Mouse (Mus musculus) myocyte (in vitro differentiated cells): ENCODE results near the gene Smok3b. TPM values are rescaled to one million over a fixed set of nuclear protein-coding genes. Genes with fewer than 3 reads are reported as not detected.
A peak's percentile ranks its signal among the peaks of the same experiment; 100 is the strongest.

ENCODE experiments used
- H3K27me3 ChIP-seq: one replicate; pipeline ENCODE4 v1.6.1; 2011; ENCODE audit not compliant: control insufficient read depth, insufficient read depth, insufficient read length
- H3K36me3 ChIP-seq: one replicate; pipeline ENCODE4 v1.6.1; 2011; ENCODE audit not compliant: control insufficient read depth, insufficient read depth
- H3K4me2 ChIP-seq: one replicate; pipeline ENCODE4 v1.6.1; 2011; ENCODE audit warnings: low read depth, control low read depth
- H3K4me3 ChIP-seq: one replicate; pipeline ENCODE4 v1.5.1; 2011; ENCODE audit warnings: mild to moderate bottlenecking, control low read depth, moderate library complexity
- H3K79me2 ChIP-seq: one replicate; pipeline ENCODE4 v1.6.1; 2011; ENCODE audit not compliant: control insufficient read depth, insufficient read depth
- H3ac ChIP-seq: one replicate; pipeline ENCODE4 v1.6.1; 2011; ENCODE audit not compliant: control insufficient read depth, insufficient read length
- CEBPB ChIP-seq: IDR thresholded peaks from 2 replicates; pipeline ENCODE4 v1.6.1; 2011; ENCODE audit warnings: mild to moderate bottlenecking, moderate library complexity; ENCODE audit not compliant: poor library complexity, insufficient read depth, severe bottlenecking
- E2F4 ChIP-seq: IDR thresholded peaks from one replicate; pipeline ENCODE4 v1.6.1; 2011; ENCODE audit warnings: mild to moderate bottlenecking, control low read depth, moderate library complexity; ENCODE audit not compliant: insufficient read depth
- MAX ChIP-seq: IDR thresholded peaks from one replicate; pipeline ENCODE4 v1.6.1; 2011; ENCODE audit warnings: low read depth, mild to moderate bottlenecking, control low read depth
- MYOD1 ChIP-seq, 3 experiments: IDR thresholded peaks; one replicate each; pipeline ENCODE4 v1.6.1; 2011; ENCODE audit warnings: control low read depth in 2 of 3, low read depth in 2 of 3, mild to moderate bottlenecking in 2 of 3, moderate library complexity in 1 of 3; ENCODE audit not compliant: insufficient read length in 2 of 3, control insufficient read depth in 1 of 3
- MYOG ChIP-seq, 3 experiments: IDR thresholded peaks; one replicate each; pipeline ENCODE4 v1.6.1; 2011; ENCODE audit warnings: control low read depth in 2 of 3, low read depth in 2 of 3, mild to moderate bottlenecking in 2 of 3; ENCODE audit not compliant: insufficient read length in 2 of 3, control insufficient read depth in 1 of 3, insufficient read depth in 1 of 3
- POLR2A ChIP-seq: IDR thresholded peaks from one replicate; pipeline ENCODE4 v1.6.1; 2011; ENCODE audit warnings: low read depth, mild to moderate bottlenecking, control low read depth, moderate library complexity; ENCODE audit not compliant: insufficient read length
- POLR2AphosphoS2 ChIP-seq: IDR thresholded peaks from one replicate; pipeline ENCODE4 v1.6.1; 2011; ENCODE audit warnings: low read depth, control low read depth; ENCODE audit not compliant: insufficient read length
- REST ChIP-seq: IDR thresholded peaks from one replicate; pipeline ENCODE4 v1.6.1; 2011; ENCODE audit warnings: mild to moderate bottlenecking, control low read depth, moderate library complexity; ENCODE audit not compliant: insufficient read depth, insufficient read length
- SRF ChIP-seq: IDR thresholded peaks from one replicate; pipeline ENCODE4 v1.6.1; 2011; ENCODE audit warnings: low read depth; ENCODE audit not compliant: control insufficient read depth, insufficient read length
- TCF12 ChIP-seq: IDR thresholded peaks from one replicate; pipeline ENCODE4 v1.6.1; 2011; ENCODE audit warnings: mild to moderate bottlenecking, control low read depth; ENCODE audit not compliant: poor library complexity, insufficient read depth, severe bottlenecking
- TCF3 ChIP-seq: IDR thresholded peaks from one replicate; pipeline ENCODE4 v1.6.1; 2011; ENCODE audit warnings: low read depth, control low read depth; ENCODE audit not compliant: insufficient read length
- USF1 ChIP-seq: IDR thresholded peaks from one replicate; pipeline ENCODE4 v1.6.1; 2011; ENCODE audit warnings: low read depth, mild to moderate bottlenecking, control low read depth, moderate library complexity
- polyA plus RNA-seq: library from polyadenylated mRNA; unstranded; fragments of >200 nt; fragmentation: generic; extraction: Trizol; gene quantifications from one replicate; pipeline ENCODE4 v1.2.1, GENCODE M21; 2012; ENCODE audit warnings: missing spikeins

Smok3b gene
- polyA plus RNA-seq, 1 experiment, result not detected

- no peak for TF ChIP-seq SRF
- TF ChIP-seq POLR2AphosphoS2, result no peak
- no peak for TF ChIP-seq MAX
- no peak for TF ChIP-seq USF1
- TF ChIP-seq POLR2A, result no peak
- TF ChIP-seq TCF12, result no peak
- no peak for TF ChIP-seq MYOD1 (IDR thresholded peaks at IDR 0.05; ENCODE audit: control insufficient read depth in 1 of 3, insufficient read length in 2 of 3, low read depth in 2 of 3)
- TF ChIP-seq CEBPB, result no peak
- no peak for TF ChIP-seq E2F4
Measured at GRCm38 (mm10) chr5:138083318-138083900, 62.2 kb downstream of the Smok3b start.

GRCm38 (mm10) chr5:138083936-138084335 lies 62.7 kb downstream of the Smok3b start:
- H3K4me3 ChIP-seq, result no peak overlapping the region
- H3K4me2 ChIP-seq, result no peak overlapping the region
- no peak overlapping the region for H3ac ChIP-seq
- TF ChIP-seq MAX, result no peak
- no peak for TF ChIP-seq POLR2A
- TF ChIP-seq SRF, result no peak
- no peak for TF ChIP-seq CEBPB
- no peak for TF ChIP-seq TCF3
- TF ChIP-seq E2F4, result no peak
- no peak for TF ChIP-seq USF1
- no peak for TF ChIP-seq TCF12
- no peak for TF ChIP-seq MYOG (IDR thresholded peaks at IDR 0.05; ENCODE audit: control insufficient read depth in 1 of 3, insufficient read depth in 1 of 3, insufficient read length in 2 of 3, low read depth in 2 of 3)
- TF ChIP-seq REST, result no peak
- no peak for TF ChIP-seq POLR2AphosphoS2
- no peaks in the 10 kb centered on the region for H3K36me3 ChIP-seq
- peaks cover 10% of the 10 kb centered on the region for H3K27me3 ChIP-seq
- peaks cover 40% of the 10 kb centered on the region for H3K79me2 ChIP-seq

More at GRCm38 (mm10) chr5:138083318-138083900, 62.2 kb downstream of the Smok3b start:
- H3K27me3 ChIP-seq, result peaks cover 10% of the 10 kb centered on the region
- no peak overlapping the region for H3ac ChIP-seq
- no peaks in the 10 kb centered on the region for H3K36me3 ChIP-seq
- no peak overlapping the region for H3K4me2 ChIP-seq
- peaks cover 35% of the 10 kb centered on the region for H3K79me2 ChIP-seq
- no peak overlapping the region for H3K4me3 ChIP-seq

GRCm38 (mm10) chr5:138084507-138084906 lies 63.3 kb downstream of the Smok3b start:
- H3K4me2 ChIP-seq, result peak overlapping the region; percentile 81
- peak overlapping the region; percentile 60 for H3ac ChIP-seq
- peaks cover 46% of the 10 kb centered on the region for H3K79me2 ChIP-seq
- H3K4me3 ChIP-seq, result peak overlapping the region; percentile 91
- H3K36me3 ChIP-seq, result no peaks in the 10 kb centered on the region
- no peak for TF ChIP-seq E2F4
- TF ChIP-seq MYOD1 (IDR thresholded peaks at IDR 0.05; ENCODE audit: control insufficient read depth in 1 of 3, insufficient read length in 2 of 3, low read depth in 2 of 3), result no peak
- TF ChIP-seq MYOG (IDR thresholded peaks at IDR 0.05; ENCODE audit: control insufficient read depth in 1 of 3, insufficient read depth in 1 of 3, insufficient read length in 2 of 3, low read depth in 2 of 3), result no peak
- TF ChIP-seq REST, result no peak
- TF ChIP-seq TCF12, result no peak
- TF ChIP-seq MAX, result no peak
- no peak for TF ChIP-seq POLR2AphosphoS2
- TF ChIP-seq TCF3, result no peak
- no peak for TF ChIP-seq SRF
- TF ChIP-seq CEBPB, result no peak
- TF ChIP-seq POLR2A, result no peak
- no peak for TF ChIP-seq USF1
- peaks cover 10% of the 10 kb centered on the region for H3K27me3 ChIP-seq

- H3K4me2 ChIP-seq, result peak within 1 kb of the TSS; percentile 81
- no peak for TF ChIP-seq REST
- no peak for TF ChIP-seq TCF12
- TF ChIP-seq MYOD1 (IDR thresholded peaks at IDR 0.05; ENCODE audit: control insufficient read depth in 1 of 3, insufficient read length in 2 of 3, low read depth in 2 of 3), result peak in 1 of 3 experiments; percentile 2
- no peak for TF ChIP-seq MAX
- TF ChIP-seq POLR2AphosphoS2, result peak; percentile 93
- TF ChIP-seq TCF3, result no peak
- no peak for TF ChIP-seq CEBPB
- TF ChIP-seq USF1, result no peak
- TF ChIP-seq MYOG (IDR thresholded peaks at IDR 0.05; ENCODE audit: control insufficient read depth in 1 of 3, insufficient read depth in 1 of 3, insufficient read length in 2 of 3, low read depth in 2 of 3), result peak in 1 of 3 experiments; percentile 16
- no peak for TF ChIP-seq SRF
- no peak for TF ChIP-seq E2F4
- TF ChIP-seq POLR2A, result peak; percentile 92
- H3K36me3 ChIP-seq, result no peaks in the 10 kb centered on the region
- peak within 1 kb of the TSS; percentile 91 for H3K4me3 ChIP-seq
- H3K79me2 ChIP-seq, result peaks cover 51% of the 10 kb centered on the region
- peaks cover 10% of the 10 kb centered on the region for H3K27me3 ChIP-seq
- peak within 1 kb of the TSS; percentile 60 for H3ac ChIP-seq
Measured at GRCm38 (mm10) chr5:138084996-138085395, 63.8 kb downstream of the Smok3b start, which contains the start of gene Zkscan1. Gene Zkscan1, plus strand, starts transcription at chr5:138085084.

- H3K27me3 ChIP-seq, result peaks cover 10% of the 10 kb centered on the region
- H3ac ChIP-seq, result peak overlapping the region; percentile 60
- H3K36me3 ChIP-seq, result no peaks in the 10 kb centered on the region
- H3K79me2 ChIP-seq, result peaks cover 55% of the 10 kb centered on the region
- peak overlapping the region; percentile 72 for H3K4me2 ChIP-seq
- peak overlapping the region; percentile 91 for H3K4me3 ChIP-seq
- TF ChIP-seq POLR2AphosphoS2 (no peak), MYOG (IDR thresholded peaks at IDR 0.05; ENCODE audit: control insufficient read depth in 1 of 3, insufficient read depth in 1 of 3, insufficient read length in 2 of 3, low read depth in 2 of 3) (no peak), TCF12 (no peak), SRF (no peak), E2F4 (no peak), USF1 (no peak), CEBPB (no peak), MAX (no peak), REST (no peak), TCF3 (no peak), POLR2A (no peak), MYOD1 (IDR thresholded peaks at IDR 0.05; ENCODE audit: control insufficient read depth in 1 of 3, insufficient read length in 2 of 3, low read depth in 2 of 3) (no peak)
Measured at GRCm38 (mm10) chr5:138085421-138085911, 64.2 kb downstream of the Smok3b start.
